Mouse (Mus musculus) midbrain, embryonic 15.5 days (tissue): ENCODE data around the gene Trim30c. TPM values are rescaled to one million over a fixed set of nuclear protein-coding genes. Genes with fewer than 3 reads are reported as not detected.
"Not testable (repeated sequence)": the region's sequence is repeated elsewhere in the genome, so short reads cannot be mapped to it uniquely, and the experiment has no call there.

Experiments used
- ATAC-seq: fragments of 200-750 bp; cut with Nextera tagmentation; replicated peaks from 2 replicates; pipeline ENCODE4 v1.8.0; 2017; ENCODE audit warnings: moderate TSS enrichment
- H3K27ac ChIP-seq: fragments of 300-500 bp; sonication (generic); 2 replicates; pipeline ENCODE4 v1.5.1; 2015; ENCODE audit warnings: mild to moderate bottlenecking, inconsistent platforms
- H3K27me3 ChIP-seq: fragments of 300-500 bp; sonication (generic); replicated peaks from 2 replicates; pipeline ENCODE4 v1.6.1; 2015; ENCODE audit warnings: inconsistent platforms
- H3K36me3 ChIP-seq: fragments of 300-500 bp; sonication (generic); replicated peaks from 2 replicates; pipeline ENCODE4 v1.6.1; 2015; ENCODE audit warnings: inconsistent platforms
- H3K4me1 ChIP-seq: fragments of 300-500 bp; sonication (generic); 2 replicates; pipeline ENCODE4 v1.6.1; 2015; ENCODE audit warnings: inconsistent platforms
- H3K4me2 ChIP-seq: fragments of 300-500 bp; sonication (generic); 2 replicates; pipeline ENCODE4 v1.6.1; 2015; ENCODE audit warnings: inconsistent platforms, mild to moderate bottlenecking, moderate library complexity
- H3K4me3 ChIP-seq: fragments of 300-500 bp; sonication (generic); 2 replicates; pipeline ENCODE4 v1.5.1; 2015; ENCODE audit warnings: mild to moderate bottlenecking, inconsistent platforms
- H3K9ac ChIP-seq: fragments of 300-500 bp; sonication (generic); 2 replicates; pipeline ENCODE4 v1.6.1; 2015; ENCODE audit warnings: mild to moderate bottlenecking, inconsistent platforms
- H3K9me3 ChIP-seq: fragments of 300-500 bp; sonication (generic); 2 replicates; pipeline ENCODE4 v1.6.1; 2016; ENCODE audit warnings: inconsistent platforms
- WGBS: fragments of 180-500 bp; shearing (Covaris S2); methylation state at CpG from one replicate; pipeline ENCODE4 v1.1.7; 2015; ENCODE audit warnings: mixed read lengths; 5-methylcytosine and 5-hydroxymethylcytosine counted together
- polyA plus RNA-seq: library from polyadenylated mRNA; unstranded; fragments of >200 nt; fragmentation: Nextera tagmentation; extraction: Ambion mirVana; gene quantifications from 2 replicates; pipeline ENCODE4 v1.2.1, GENCODE M21; 2015

Trim30c gene
- 0.15 and 0.19 TPM in 2 replicates for polyA plus RNA-seq

DNA sequence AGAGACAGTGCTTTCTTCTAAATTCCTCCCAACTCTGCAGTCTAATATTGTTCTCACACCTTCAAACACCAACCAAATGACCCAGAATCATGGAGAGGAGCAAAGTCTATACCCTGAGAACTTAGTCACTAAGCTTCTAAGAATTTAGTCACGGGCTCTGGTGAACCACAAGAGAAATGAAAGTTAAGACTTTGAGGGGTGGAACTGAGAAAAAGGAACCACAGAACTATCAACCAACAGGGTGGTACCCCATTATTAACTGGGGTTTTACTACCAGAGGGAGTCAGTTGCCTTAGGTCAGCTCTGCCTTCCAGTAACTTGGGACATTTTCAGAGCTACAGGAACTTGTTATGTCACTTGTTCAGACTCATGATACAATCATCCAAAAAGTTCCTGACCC is at the start of gene Trim30c:
Gene Trim30c (minus strand): TSS at position 140 of the 400 bp plus-strand sequence.
- Histone ChIP-seq H3K4me1 (no peaks in the 10 kb centered on the region), H3K9ac (no peak within 1 kb of the TSS), H3K4me3 (no peak within 1 kb of the TSS), H3K36me3 (no peaks in the 10 kb centered on the region), H3K27me3 (no peaks in the 10 kb centered on the region), H3K4me2 (no peak within 1 kb of the TSS), H3K27ac (no peak within 1 kb of the TSS), H3K9me3 (no peaks in the 10 kb centered on the region)
- ATAC-seq = no peak
- 66% methylated on average over 1 of the region's 1 CpGs for WGBS

DNA sequence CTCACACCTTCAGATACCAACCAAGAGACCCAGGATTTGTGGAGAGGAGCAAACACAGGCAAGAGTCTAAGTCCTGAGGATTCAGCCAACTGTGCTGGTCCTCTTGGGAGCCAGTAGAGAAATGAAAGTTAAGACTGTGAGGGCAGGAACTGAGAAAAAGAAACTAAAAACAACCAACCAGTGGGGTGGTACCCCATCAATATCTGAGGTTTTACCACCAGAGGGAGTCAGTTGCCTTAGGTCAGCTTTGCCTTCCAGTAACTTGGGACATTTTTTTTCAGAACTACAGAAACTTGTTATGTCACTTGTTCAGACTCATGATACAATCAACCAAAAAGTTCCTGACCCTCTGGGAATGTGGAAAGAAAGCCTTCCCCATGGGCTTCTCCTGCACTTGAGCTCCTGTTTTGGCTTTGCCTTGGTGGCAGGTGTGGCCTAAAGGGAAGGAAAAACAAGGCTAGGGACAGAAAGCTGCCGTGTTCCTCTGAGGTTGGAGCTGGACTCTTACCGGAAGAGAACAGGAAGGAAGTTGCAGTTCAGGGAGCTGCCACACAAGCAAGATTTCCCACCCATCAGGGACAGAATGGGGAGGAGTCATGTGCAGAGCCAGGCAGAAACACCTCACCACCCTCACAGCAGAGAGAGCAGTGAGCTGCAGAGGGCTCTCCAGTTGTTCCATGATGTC is 45.5 kb upstream of the Trim30c start:
- H3K9ac ChIP-seq = no peak overlapping the region
- H3K4me3 ChIP-seq = no peak overlapping the region
- H3K4me1 ChIP-seq = no peaks in the 10 kb centered on the region
- H3K36me3 ChIP-seq = no peaks in the 10 kb centered on the region
- WGBS = 87% methylated on average over 2 of the region's 2 CpGs
- no peaks in the 10 kb centered on the region for H3K27me3 ChIP-seq
- H3K9me3 ChIP-seq = no peaks in the 10 kb centered on the region
- no peak for ATAC-seq
- no peak overlapping the region for H3K27ac ChIP-seq
- H3K4me2 ChIP-seq = no peak overlapping the region

DNA sequence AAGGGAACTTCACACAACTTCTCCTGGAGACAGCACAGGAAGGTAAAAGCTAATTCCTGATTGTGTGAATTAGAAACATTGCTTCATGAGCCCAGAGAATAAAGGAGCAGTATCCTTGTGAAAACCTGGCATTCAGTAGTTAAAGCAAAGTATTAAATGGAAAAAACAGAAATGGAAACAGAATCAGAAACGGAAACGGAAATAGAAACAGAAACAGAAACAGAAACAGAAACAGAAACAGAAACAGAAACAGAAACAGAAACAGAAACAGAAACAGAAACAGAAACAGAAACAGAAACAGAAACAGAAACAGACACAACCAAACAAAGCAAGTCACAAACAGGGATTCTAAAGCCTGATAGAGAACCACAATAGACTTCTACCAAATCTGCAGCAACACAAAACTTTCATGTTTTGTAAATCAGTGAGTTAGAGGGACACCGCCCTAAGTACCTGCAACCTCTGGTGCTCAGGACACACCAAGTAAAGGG is 3.9 kb upstream of the Trim30c start:
- no peak overlapping the region for H3K9ac ChIP-seq
- WGBS = 96% methylated on average over 3 of the region's 3 CpGs
- no peak overlapping the region for H3K4me3 ChIP-seq
- H3K27me3 ChIP-seq = no peaks in the 10 kb centered on the region
- no peaks in the 10 kb centered on the region for H3K9me3 ChIP-seq
- H3K4me2 ChIP-seq = no peak overlapping the region
- no peak for ATAC-seq
- no peaks in the 10 kb centered on the region for H3K36me3 ChIP-seq
- no peaks in the 10 kb centered on the region for H3K4me1 ChIP-seq
- no peak overlapping the region for H3K27ac ChIP-seq

DNA sequence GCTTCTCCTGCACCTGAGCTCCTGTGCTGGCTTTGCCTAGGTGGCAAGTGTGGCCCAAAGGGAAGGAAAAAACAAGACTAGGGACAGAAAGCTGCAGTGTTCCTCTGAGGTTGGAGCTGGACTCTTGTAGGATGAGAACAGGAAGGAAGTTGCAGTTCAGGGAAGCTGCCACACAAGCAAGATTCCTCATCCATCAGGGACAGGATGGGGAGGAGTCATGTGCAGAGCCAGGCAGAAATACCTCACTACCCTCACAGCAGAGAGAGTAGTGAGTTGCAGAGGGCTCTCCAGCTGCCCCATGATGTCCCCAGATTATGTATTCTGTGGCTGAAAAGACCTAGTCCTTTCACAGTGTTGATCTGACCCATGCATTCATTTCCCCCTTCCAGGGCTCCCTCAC is 503 bp upstream of the Trim30c start:
- H3K9ac ChIP-seq = no peak overlapping the region
- no peak for ATAC-seq
- no peak overlapping the region for H3K27ac ChIP-seq
- H3K36me3 ChIP-seq = no peaks in the 10 kb centered on the region
- H3K4me1 ChIP-seq = no peaks in the 10 kb centered on the region
- H3K4me2 ChIP-seq = no peak overlapping the region
- H3K4me3 ChIP-seq = no peak overlapping the region
- no peaks in the 10 kb centered on the region for H3K27me3 ChIP-seq
- no peaks in the 10 kb centered on the region for H3K9me3 ChIP-seq

DNA sequence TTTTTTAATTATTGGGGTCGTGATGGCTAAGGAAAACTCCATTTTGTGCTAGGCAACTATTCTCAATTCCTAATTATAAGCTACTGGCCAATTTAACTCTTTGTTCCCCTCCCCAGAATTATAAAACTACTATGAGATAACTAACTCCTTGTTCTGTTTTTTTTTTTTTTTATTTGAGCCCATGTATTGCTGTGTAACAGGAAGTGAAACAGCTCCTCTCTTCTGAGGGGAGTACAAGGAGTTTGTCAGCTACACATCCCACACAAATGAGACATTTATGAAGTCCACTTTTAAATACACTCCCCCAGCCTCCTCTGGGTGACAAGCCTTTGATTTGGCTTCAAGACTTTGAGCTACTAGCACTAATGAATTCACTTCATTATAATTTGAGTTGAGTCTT is 2.1 kb downstream of the Trim30c start:
- no peak overlapping the region for H3K4me2 ChIP-seq
- no peak overlapping the region for H3K9ac ChIP-seq
- no peaks in the 10 kb centered on the region for H3K4me1 ChIP-seq
- H3K9me3 ChIP-seq = no peaks in the 10 kb centered on the region
- ATAC-seq = no peak
- H3K27ac ChIP-seq = no peak overlapping the region
- no peak overlapping the region for H3K4me3 ChIP-seq
- H3K27me3 ChIP-seq = no peaks in the 10 kb centered on the region
- 78% methylated on average over 1 of the region's 1 CpGs for WGBS
- no peaks in the 10 kb centered on the region for H3K36me3 ChIP-seq

DNA sequence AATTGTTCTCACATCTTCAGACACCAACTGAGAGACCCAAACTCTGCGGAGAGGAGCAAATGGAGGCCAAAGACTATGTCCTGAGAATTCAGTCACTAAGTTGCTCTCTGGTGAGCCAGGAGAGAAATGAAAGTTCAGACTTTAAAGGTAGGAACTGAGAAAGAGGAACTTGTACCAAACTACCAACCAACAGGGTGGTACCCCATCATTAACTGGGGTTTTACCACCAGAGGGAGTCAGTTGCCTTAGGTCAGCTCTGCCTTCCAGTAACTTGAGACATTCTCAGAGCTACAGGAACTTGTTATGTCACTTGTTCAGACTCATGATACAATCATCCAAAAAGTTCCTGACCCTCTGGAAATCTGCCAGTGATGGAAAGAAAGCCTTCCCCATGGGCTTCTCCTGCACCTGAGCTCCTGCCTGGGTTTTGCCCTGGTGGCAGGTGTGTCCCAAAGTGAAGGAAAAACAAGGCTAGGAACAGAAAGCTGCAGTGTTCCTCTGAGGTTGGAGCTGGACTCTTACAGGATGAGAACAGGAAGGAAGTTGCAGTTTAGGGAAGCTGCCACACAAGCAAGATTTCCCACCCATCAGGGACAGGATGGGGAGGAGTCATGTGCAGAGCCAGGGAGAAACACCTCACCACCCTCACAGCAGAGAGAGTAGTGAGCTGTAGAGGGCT is 30.8 kb downstream of the Trim30c start, which contains the start of gene Trim30b:
Gene Trim30b (minus strand): TSS at position 149 of the 679 bp plus-strand sequence.
- Histone ChIP-seq H3K27ac (no peak within 1 kb of the TSS), H3K4me1 (no peaks in the 10 kb centered on the region), H3K9me3 (no peaks in the 10 kb centered on the region), H3K27me3 (no peaks in the 10 kb centered on the region), H3K9ac (no peak within 1 kb of the TSS), H3K4me3 (no peak within 1 kb of the TSS), H3K36me3 (no peaks in the 10 kb centered on the region), H3K4me2 (no peak within 1 kb of the TSS)
- WGBS = 78% methylated on average over 1 of the region's 1 CpGs
- no peak for ATAC-seq

DNA sequence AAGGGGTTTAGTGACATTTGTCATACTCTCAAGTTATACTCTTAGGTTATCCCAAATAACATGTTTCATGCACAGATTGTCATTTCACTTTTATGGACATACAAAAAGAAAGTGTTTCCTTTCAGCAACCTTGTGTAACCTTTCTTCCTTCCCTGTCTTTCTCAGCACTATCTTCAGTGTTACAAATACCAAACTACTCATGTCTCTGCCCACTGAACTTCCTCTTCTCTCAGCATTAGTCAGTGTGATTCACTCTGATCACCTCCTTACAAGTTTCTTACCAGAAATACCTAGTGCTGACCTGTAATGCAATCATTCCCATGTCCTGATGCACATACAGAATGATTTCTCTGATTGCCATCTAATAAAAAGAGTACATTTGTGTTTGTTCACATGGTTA is 34.3 kb downstream of the Trim30c start:
- no peak for ATAC-seq
- no peaks in the 10 kb centered on the region for H3K27me3 ChIP-seq
- H3K9ac ChIP-seq = no peak overlapping the region
- no peaks in the 10 kb centered on the region for H3K36me3 ChIP-seq
- no peak overlapping the region for H3K4me3 ChIP-seq
- H3K4me1 ChIP-seq = no peaks in the 10 kb centered on the region
- H3K4me2 ChIP-seq = no peak overlapping the region
- no peaks in the 10 kb centered on the region for H3K9me3 ChIP-seq
- no peak overlapping the region for H3K27ac ChIP-seq

DNA sequence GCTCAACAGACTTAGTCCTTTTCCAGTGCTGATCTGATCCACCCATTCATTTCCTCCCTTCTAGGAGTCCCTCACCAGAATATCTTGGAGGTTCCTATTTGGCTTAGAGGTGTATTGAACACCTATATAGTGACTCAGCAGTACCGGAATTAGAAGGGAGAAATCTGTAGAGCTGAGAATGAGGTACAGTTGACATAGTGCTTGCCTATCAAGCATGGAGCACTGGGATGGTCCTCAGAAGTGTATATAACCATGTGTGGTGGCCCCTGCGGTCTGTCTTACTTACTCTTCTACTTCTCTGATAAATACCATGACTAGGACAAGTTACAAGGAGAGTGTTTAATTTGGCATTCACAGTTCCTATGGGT is 47.1 kb downstream of the Trim30c start:
- Histone ChIP-seq H3K27ac (no peak overlapping the region), H3K4me1 (peaks cover 2% of the 10 kb centered on the region; the same call in 1 of the 2 replicates), H3K9me3 (no peaks in the 10 kb centered on the region), H3K36me3 (no peaks in the 10 kb centered on the region), H3K4me3 (no peak overlapping the region), H3K9ac (no peak overlapping the region), H3K4me2 (0 out of 2 replicates have a peak overlapping the region, but pooled peaks have one; percentile 32), H3K27me3 (no peaks in the 10 kb centered on the region)
- ATAC-seq = no peak; the same call in 1 of the 2 replicates
- 76% methylated on average over 2 of the region's 2 CpGs for WGBS

DNA sequence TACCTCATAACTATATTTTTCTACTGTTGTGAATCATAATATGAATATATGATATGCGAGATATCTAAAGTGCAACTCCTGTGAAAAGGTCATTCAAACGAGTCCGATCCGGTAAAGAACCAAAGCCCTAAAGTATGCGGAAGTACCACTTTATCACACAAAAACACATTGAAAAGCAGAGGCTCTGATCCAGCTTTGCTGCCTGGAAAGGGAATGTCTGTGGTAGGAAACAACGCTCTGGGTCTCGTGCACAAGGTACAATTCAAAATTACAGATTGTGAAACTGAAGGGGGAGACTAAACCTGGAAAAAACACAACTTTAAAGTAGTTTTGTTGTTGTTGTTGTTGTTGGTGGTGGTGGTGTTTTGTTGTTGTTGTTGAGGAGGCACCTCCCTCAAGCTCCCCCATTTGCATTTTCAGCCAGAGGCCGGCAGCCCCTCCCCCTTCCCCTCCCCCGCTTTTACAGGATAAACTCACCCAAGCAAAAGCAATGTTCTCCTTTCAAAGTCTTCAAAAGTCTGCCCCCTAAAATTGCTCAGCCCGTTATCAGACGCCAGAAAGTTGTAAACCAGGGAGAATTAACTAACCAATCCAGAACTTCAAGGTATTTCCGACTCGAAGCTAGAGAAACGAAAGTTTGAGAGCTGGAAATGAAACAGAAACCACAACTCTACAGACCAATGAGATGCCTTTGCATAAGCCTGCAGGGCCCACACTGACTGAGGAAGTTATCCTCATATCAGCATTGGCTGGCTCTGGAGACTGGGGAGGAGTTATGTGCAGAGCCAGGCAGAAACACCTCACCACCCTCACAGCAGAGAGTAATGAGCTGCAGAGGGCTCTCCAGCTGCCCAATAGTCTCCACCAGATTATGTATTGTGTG is 47.7 kb downstream of the Trim30c start, which contains the start of gene Trim12c:
Gene Trim12c (minus strand): TSS at position 646 of the 883 bp plus-strand sequence.
- peak within 1 kb of the TSS; percentile 26 for H3K4me3 ChIP-seq
- H3K27me3 ChIP-seq = no peaks in the 10 kb centered on the region
- no peak within 1 kb of the TSS for H3K27ac ChIP-seq
- no peak within 1 kb of the TSS for H3K9ac ChIP-seq
- peak within 1 kb of the TSS; percentile 32 for H3K4me2 ChIP-seq
- ATAC-seq = peak; percentile 90
- H3K36me3 ChIP-seq = no peaks in the 10 kb centered on the region
- 7% methylated on average over 14 of the region's 14 CpGs for WGBS
- H3K9me3 ChIP-seq = no peaks in the 10 kb centered on the region
- H3K4me1 ChIP-seq = peaks cover 2% of the 10 kb centered on the region; the same call in 1 of the 2 replicates

DNA sequence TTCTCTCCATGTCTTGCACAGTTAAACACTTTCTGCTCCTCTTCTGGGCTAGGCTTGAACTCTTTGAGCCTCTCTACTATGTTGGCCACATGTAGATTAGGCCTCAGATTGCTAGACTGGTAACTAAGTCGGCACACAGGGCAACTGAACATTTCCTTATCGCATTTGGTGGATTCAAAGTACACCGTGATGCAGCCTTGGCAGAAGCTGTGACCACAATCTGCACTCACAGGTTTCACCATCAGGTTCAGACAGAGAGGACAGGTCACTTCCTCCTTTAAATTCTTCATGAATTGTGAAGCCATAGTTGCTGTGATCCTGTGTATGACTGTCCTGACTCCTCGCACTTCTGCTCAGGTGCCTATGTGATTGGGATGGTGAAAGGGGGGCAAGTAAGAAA is 52.6 kb downstream of the Trim30c start:
- WGBS = 89% methylated on average over 4 of the region's 4 CpGs
- not testable (repeated sequence) for H3K4me2 ChIP-seq, H3K27ac ChIP-seq, H3K27me3 ChIP-seq, H3K4me3 ChIP-seq, H3K36me3 ChIP-seq, ATAC-seq, H3K4me1 ChIP-seq, H3K9ac ChIP-seq, H3K9me3 ChIP-seq

DNA sequence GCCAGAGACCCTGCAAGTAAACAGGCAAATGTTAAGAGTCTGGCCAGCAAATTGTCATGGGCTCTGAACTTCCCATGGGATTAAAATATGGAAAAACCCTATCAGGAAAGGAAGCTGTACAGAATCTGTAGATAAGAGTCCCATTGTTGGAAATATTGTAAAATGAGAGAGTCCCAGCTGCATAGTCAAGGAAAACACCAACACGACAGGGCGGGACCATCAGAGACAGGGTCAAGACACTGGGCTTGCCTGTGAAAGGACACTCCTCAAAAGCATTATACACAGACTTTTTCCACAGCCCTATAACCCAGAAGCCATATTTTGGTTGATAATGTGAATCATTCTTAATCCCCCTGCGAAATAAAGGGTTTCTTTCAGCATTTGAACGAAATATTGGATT is 59.9 kb downstream of the Trim30c start:
- not testable (repeated sequence) for H3K9ac ChIP-seq, H3K9me3 ChIP-seq, H3K4me3 ChIP-seq, H3K27ac ChIP-seq, ATAC-seq, H3K36me3 ChIP-seq, H3K4me2 ChIP-seq, H3K4me1 ChIP-seq, H3K27me3 ChIP-seq
- WGBS = 94% methylated on average over 4 of the region's 4 CpGs

DNA sequence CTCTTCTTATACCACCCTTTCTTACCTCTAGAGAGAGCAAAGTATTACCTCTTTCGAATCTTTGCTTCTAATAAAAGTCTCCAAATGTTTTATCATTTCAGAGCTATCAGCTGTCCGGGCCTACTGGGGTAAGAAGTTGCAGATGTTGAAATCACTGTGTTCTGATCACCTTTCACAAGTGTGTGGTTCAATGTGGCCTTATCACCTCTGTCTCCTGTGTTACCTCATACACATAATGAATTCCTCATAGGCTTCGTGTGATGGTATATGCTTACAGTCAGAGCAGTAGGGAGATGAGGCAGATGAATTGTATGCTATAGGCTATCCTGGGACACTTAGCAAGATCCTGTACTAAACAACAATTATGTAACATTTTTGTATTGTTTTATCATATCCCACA is 65.1 kb downstream of the Trim30c start:
- not testable (repeated sequence) for H3K4me3 ChIP-seq, H3K4me2 ChIP-seq, H3K9ac ChIP-seq, H3K27me3 ChIP-seq, H3K36me3 ChIP-seq, H3K27ac ChIP-seq, H3K9me3 ChIP-seq, H3K4me1 ChIP-seq, ATAC-seq
- WGBS = 80% methylated on average over 3 of the region's 3 CpGs
